Mouse (Mus musculus) brown adipose tissue, adult 24 weeks (tissue): ENCODE data around the gene Gps1. TPM values are rescaled to one million over a fixed set of nuclear protein-coding genes. Genes with fewer than 3 reads are reported as not detected.

Experiments
- polyA plus RNA-seq: library from polyadenylated mRNA; stranded (reverse); fragments of >200 nt; gene quantifications from 2 replicates; pipeline ENCODE4 v1.2.4, GENCODE M21; 2012; ENCODE audit not compliant: missing spikeins, insufficient read depth, insufficient read length

Gene Gps1
- polyA plus RNA-seq, 1 experiment, result 48.9 TPM

Other genes with a start within 250 kb of the Gps1 start
- gene Mcrip1, start 234.5 kb upstream of the Gps1 start, polyA plus RNA-seq, result 24.6 and 28.0 TPM in 2 replicates
- gene Ppp1r27, start 233.1 kb upstream of the Gps1 start, polyA plus RNA-seq, result 4.1 and 5.5 TPM in 2 replicates
- 95.0 and 97.3 TPM in 2 replicates for gene P4hb, start 211.0 kb upstream of the Gps1 start, polyA plus RNA-seq
- 117 and 146 TPM in 2 replicates for gene Arhgdia, start 202.6 kb upstream of the Gps1 start, polyA plus RNA-seq
- gene Alyref, start 185.9 kb upstream of the Gps1 start, polyA plus RNA-seq, result 49.2 and 58.8 TPM in 2 replicates
- gene Anapc11, start 185.9 kb upstream of the Gps1 start, polyA plus RNA-seq, result 54.9 and 59.1 TPM in 2 replicates
- gene Npb, start 175.8 kb upstream of the Gps1 start, polyA plus RNA-seq, result not detected in 2 replicates
- gene Pcyt2, start 166.3 kb upstream of the Gps1 start, polyA plus RNA-seq, result 104 and 131 TPM in 2 replicates
- 5.8 and 10.5 TPM in 2 replicates for gene Sirt7, start 159.0 kb upstream of the Gps1 start, polyA plus RNA-seq
- gene Mafg, start 150.7 kb upstream of the Gps1 start, polyA plus RNA-seq, result 10.4 and 13.3 TPM in 2 replicates
- 1.0 and 1.3 TPM in 2 replicates for gene Pycr1, start 140.5 kb upstream of the Gps1 start, polyA plus RNA-seq
- gene Myadml2, start 136.1 kb upstream of the Gps1 start, polyA plus RNA-seq, result 2.7 and 3.8 TPM in 2 replicates
- gene Notum, start 123.1 kb upstream of the Gps1 start, polyA plus RNA-seq, result not detected in 2 replicates
- 33.3 and 33.7 TPM in 2 replicates for gene Aspscr1, start 111.3 kb upstream of the Gps1 start, polyA plus RNA-seq
- 66.6 and 68.4 TPM in 2 replicates for gene Cenpx, start 70.5 kb upstream of the Gps1 start, polyA plus RNA-seq
- 3.0 and 6.2 TPM in 2 replicates for gene Lrrc45, start 70.3 kb upstream of the Gps1 start, polyA plus RNA-seq
- gene Rac3, start 62.8 kb upstream of the Gps1 start, polyA plus RNA-seq, result 1.9 and 2.5 TPM in 2 replicates
- gene Dcxr, start 57.0 kb upstream of the Gps1 start, polyA plus RNA-seq, result 9.4 and 15.5 TPM in 2 replicates
- 20.9 and 26.0 TPM in 2 replicates for gene Cbr2, start 52.2 kb upstream of the Gps1 start, polyA plus RNA-seq
- 14.9 and 15.4 TPM in 2 replicates for gene Hmga1b, start 21.5 kb upstream of the Gps1 start, polyA plus RNA-seq
- 14.0 and 15.1 TPM in 2 replicates for gene Rfng, start 65 bp upstream of the Gps1 start, polyA plus RNA-seq
- 20.1 and 31.0 TPM in 2 replicates for gene Dus1l, start 12.1 kb downstream of the Gps1 start, polyA plus RNA-seq
- gene Fasn, start 40.3 kb downstream of the Gps1 start, polyA plus RNA-seq, result 5,806 and 7,060 TPM in 2 replicates
- gene Ccdc57, start 148.6 kb downstream of the Gps1 start, polyA plus RNA-seq, result 7.1 and 11.1 TPM in 2 replicates
- 1.6 and 2.2 TPM in 2 replicates for gene Slc16a3, start 164.2 kb downstream of the Gps1 start, polyA plus RNA-seq
- 33.8 and 36.5 TPM in 2 replicates for gene Csnk1d, start 207.1 kb downstream of the Gps1 start, polyA plus RNA-seq